Mouse (Mus musculus) lung, adult 2 months (tissue): ENCODE measurements around the gene Ccdc149. TPM values are rescaled to one million over a fixed set of nuclear protein-coding genes. Genes with fewer than 3 reads are reported as not detected.

Experiments
- DNase-seq: peaks from one replicate; pipeline ENCODE4 v3.0.0; 2022
- H3K4me1 ChIP-seq: fragments of 200-500 bp; 2 replicates; pipeline ENCODE4 v1.6.1; 2011; ENCODE audit warnings: low read length; ENCODE audit not compliant: control insufficient read depth, insufficient read depth
- H3K4me3 ChIP-seq: fragments of 200-500 bp; replicated peaks from 2 replicates; pipeline ENCODE3; 2011; ENCODE audit warnings: low read depth, mild to moderate bottlenecking, control low read depth, low read length; ENCODE audit errors: extremely low read depth
- CTCF ChIP-seq: fragments of 200-500 bp; IDR thresholded peaks from 2 replicates; pipeline ENCODE4 v1.5.1; 2011; ENCODE audit warnings: mild to moderate bottlenecking, low read length, control low read depth; ENCODE audit not compliant: insufficient read depth
- POLR2A ChIP-seq: fragments of 200-500 bp; IDR thresholded peaks from 2 replicates; pipeline ENCODE4 v1.6.1; 2011; ENCODE audit warnings: low read depth, mild to moderate bottlenecking, control low read depth, low read length, borderline replicate concordance; ENCODE audit errors: extremely low read depth
- WGBS: fragments of 180-500 bp; shearing (Covaris S2); methylation state at CpG from one replicate; pipeline ENCODE4 v1.1.7; 2018; 5-methylcytosine and 5-hydroxymethylcytosine counted together
- polyA plus RNA-seq: library from polyadenylated mRNA; depleted of rRNA; stranded (reverse); fragments of >200 nt; gene quantifications from 2 replicates; pipeline ENCODE4 v1.2.3, GENCODE M21; 2012

Ccdc149 gene
- polyA plus RNA-seq, 1 experiment, result 2.5 TPM

DNA sequence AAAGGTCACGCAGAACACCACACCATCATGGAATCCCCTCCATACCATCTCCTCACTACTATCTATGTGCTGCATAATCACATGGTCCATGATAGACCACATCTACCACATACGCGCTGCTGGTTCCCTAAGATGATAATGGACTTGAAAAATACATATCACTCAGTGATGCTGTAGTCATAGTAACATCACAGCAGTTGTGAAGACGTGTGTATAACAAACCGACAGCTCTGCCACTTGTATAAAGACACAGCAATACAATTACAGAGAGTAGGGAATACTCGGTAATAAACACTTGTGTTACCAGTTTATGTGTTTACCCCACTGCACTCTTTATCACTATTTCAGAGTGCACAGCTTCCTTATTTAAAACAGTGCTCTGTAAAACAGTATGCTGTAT lies 20.2 kb upstream of the Ccdc149 start:
- Histone ChIP-seq H3K4me3 (no peak overlapping the region), H3K4me1 (no peaks in the 10 kb centered on the region)
- 87% methylated on average over 6 of the region's 6 CpGs for WGBS
- no peak for DNase-seq
- TF ChIP-seq POLR2A (no peak), CTCF (no peak)

DNA sequence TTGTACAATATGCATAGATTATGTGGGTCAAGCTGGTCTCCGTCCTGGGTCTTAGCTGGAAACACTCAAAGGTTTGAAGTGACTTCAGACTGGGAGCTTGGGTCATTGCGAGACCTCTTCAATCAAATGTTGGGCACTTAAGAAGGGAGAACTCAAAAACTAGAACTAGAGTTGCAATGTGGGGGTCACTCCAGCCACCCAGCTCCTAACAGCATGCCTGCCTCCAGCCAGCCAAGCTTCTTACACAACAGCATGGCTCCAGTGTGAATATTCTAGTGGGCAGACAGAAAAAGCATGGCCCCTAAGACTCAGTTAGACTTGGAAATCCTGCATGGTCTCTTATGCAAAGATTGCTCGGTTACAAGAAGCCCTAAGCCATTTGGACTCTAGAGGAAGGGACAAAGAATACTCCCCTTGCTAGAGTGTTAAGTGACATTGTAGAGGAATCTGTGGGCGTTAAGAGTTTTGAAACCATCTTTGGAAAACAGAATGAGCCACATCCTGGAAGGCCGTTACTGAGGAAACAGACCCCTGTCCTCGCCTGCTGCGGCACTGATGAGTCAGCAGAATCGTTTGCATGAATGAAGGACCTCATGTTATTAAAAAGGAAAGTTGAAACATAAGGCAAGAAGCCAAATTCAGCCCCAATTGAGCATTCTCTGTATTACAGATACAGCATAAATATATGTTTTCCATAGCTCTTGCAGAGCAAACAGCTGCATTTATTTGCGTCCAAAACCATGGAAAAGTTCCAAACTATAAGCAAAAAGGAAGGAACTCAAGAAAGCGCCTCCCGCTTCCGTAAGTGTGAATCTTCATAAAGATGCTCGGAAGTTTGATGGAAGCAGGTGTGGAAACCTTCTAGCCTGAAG lies 16.5 kb upstream of the Ccdc149 start:
- no peak overlapping the region for H3K4me3 ChIP-seq
- no peak for DNase-seq
- TF ChIP-seq POLR2A (no peak), CTCF (no peak)
- H3K4me1 ChIP-seq, result no peaks in the 10 kb centered on the region
- 48% methylated on average over 13 of the region's 13 CpGs for WGBS

DNA sequence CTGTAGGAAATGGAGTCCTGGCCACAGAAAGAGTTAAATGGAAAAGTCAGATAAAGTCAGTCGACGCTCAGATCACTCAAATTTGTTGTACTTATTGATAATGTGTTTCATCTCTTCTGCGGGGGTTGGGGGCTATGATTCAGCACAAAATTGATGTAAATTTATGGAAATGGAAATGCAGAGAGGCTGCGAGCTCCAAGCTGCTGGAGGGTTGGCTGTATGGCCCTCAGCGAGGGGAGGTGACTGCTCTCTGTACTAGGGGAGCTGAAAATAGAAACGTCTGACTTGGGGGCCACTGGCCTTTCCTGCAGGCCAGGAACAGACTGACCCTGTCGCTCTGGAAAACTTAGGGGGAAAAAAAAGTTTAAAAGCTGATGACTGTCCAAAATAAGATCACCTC lies 5.5 kb upstream of the Ccdc149 start:
- TF ChIP-seq POLR2A (no peak), CTCF (no peak)
- 15% methylated on average over 7 of the region's 7 CpGs for WGBS
- Histone ChIP-seq H3K4me3 (no peak overlapping the region), H3K4me1 (0 out of 2 replicates have a peak, but pooled peaks cover 3% of the 10 kb centered on the region)
- no peak for DNase-seq

GRCm38 (mm10) chr5:52476292-52476701 lies 5.0 kb upstream of the Ccdc149 start:
- Histone ChIP-seq H3K4me1 (0 out of 2 replicates have a peak, but pooled peaks cover 3% of the 10 kb centered on the region), H3K4me3 (peak overlapping the region; percentile 40)
- WGBS, result under 1% methylated on average over 23 of the region's 23 CpGs
- peak; percentile 84 for DNase-seq
- no peak; the same call in 1 of the 2 replicates for TF ChIP-seq POLR2A
- TF ChIP-seq CTCF, result no peak

GRCm38 (mm10) chr5:52473988-52474387 lies 2.7 kb upstream of the Ccdc149 start:
- DNase-seq, result no peak
- 88% methylated on average over 7 of the region's 7 CpGs for WGBS

DNA sequence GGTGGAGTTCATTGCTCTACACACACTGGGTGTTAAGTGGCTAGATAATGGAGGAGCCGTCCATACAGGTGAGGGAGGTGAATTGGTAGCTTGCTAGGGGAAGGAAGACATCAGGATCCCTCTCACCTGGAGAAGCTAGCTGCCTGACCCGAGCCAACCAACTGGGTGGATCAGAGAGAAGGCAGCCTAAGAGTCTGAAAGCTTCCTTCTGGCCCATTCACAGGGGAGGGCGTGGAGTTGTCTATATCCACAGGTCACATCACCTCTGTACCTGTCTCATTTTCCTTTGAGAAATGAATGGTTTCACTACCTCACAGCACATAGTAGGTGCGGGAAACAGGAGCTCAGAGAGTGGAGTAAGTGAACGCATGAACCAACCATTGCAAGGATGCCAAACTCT lies 770 bp downstream of the Ccdc149 start:
- no peaks in the 10 kb centered on the region for H3K4me1 ChIP-seq
- DNase-seq, result no peak
- WGBS, result 46% methylated on average over 5 of the region's 5 CpGs
- no peak for TF ChIP-seq CTCF
- no peak for TF ChIP-seq POLR2A
- no peak overlapping the region for H3K4me3 ChIP-seq

More at GRCm38 (mm10) chr5:52473988-52474387, 2.7 kb upstream of the Ccdc149 start:
- no peak overlapping the region for H3K4me3 ChIP-seq
- 0 out of 2 replicates have a peak, but pooled peaks cover 3% of the 10 kb centered on the region for H3K4me1 ChIP-seq
- no peak for TF ChIP-seq CTCF
- TF ChIP-seq POLR2A, result no peak

- no peaks in the 10 kb centered on the region for H3K4me1 ChIP-seq
- TF ChIP-seq POLR2A (no peak), CTCF (no peak)
- DNase-seq, result no peak
- H3K4me3 ChIP-seq, result no peak overlapping the region
- 91% methylated on average over 3 of the region's 3 CpGs for WGBS
Measured at GRCm38 (mm10) chr5:52467841-52468240, 3.5 kb downstream of the Ccdc149 start.

GRCm38 (mm10) chr5:52462447-52462846 lies 8.9 kb downstream of the Ccdc149 start:
- Histone ChIP-seq H3K4me1 (no peaks in the 10 kb centered on the region), H3K4me3 (no peak overlapping the region)
- TF ChIP-seq POLR2A (no peak), CTCF (no peak)
- 63% methylated on average over 2 of the region's 2 CpGs for WGBS
- no peak for DNase-seq

DNA sequence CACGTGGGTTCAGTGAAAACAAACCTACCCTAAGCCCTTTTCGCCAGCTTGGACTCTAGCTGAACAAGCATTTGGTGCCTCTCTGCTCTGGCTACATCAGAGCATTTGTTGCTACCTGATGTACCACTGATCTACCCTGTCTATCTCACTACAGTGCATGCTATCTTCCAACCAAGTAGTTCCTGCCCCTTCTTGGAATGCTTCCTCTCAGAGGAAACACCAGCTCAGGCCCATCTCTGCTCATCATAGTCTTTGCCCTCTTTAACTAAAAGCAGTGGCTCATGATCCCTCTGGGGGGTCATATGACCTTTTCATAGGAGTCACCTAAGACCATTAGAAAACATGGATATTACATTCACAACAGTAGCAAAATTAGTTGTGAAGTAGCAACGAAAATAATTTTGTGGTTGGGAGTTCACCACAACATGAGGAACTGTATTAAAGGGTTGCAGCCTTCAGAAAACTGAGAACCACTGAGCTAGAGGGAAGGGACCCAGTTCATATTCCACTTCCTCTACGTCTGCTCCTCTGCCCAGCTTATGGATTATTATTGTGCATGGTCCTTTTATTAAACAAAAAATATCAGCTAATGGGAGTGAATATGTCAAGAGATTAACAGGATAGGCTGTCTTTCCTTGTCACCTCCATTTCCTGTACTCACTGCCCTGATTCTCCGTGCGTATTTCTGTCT lies 9.7 kb downstream of the Ccdc149 start:
- no peak for TF ChIP-seq POLR2A
- no peak for TF ChIP-seq CTCF

DNA sequence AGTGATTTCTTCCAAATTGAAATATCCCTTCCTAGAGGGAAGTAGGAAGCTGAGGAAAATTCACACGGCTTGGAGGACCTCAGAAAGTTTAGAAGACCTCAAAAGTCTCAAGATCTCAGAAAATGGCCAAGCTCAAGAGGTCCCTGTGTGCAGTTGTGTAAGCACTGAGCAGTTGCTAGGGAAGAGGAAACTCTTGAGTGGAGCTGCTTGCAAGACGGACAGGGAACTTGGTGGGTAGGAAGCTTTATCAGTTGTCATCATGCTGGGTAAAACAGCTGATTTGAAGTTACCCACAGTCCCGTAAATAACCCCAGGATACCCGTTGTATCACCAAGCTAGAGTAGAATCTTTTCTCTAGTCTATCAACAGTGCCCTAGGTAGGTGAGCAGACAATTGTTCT lies 12.0 kb downstream of the Ccdc149 start:
- no peak overlapping the region for H3K4me3 ChIP-seq
- no peak for DNase-seq
- WGBS, result 70% methylated on average over 4 of the region's 4 CpGs
- TF ChIP-seq POLR2A (no peak), CTCF (no peak)
- no peaks in the 10 kb centered on the region for H3K4me1 ChIP-seq

More for the DNA sequence above, 9.7 kb downstream of the Ccdc149 start:
- H3K4me1 ChIP-seq, result no peaks in the 10 kb centered on the region
- 55% methylated on average over 6 of the region's 6 CpGs for WGBS
- H3K4me3 ChIP-seq, result no peak overlapping the region
- no peak for DNase-seq
